In the genomic region with DNA sequence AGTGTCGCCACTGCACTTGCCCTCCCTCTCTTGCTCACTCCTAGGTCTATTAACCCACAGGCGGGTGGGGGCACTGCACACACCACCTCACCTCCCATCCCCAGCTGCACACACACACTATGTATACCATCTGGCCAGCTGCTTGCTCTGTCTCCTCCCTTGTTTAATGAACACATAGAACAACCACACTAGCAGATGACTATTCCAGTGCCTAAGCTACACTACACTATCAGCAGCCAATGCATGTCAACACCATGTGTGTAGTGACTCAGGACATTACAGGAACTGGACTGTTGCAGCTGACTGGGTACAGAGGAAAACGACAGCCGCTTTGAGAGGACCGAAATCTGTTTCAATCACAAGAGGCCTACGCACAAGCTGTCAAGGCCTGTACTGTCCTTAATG, we compare ENCODE assay signal across 10 mouse cellular contexts. TPM values are rescaled to one million over a fixed set of nuclear protein-coding genes. Genes with fewer than 3 reads are reported as not detected.
DNase-seq lines count a peak whose midpoint lies in the region; ATAC-seq and TF ChIP-seq lines count a peak whose summit lies in the region.
"Had no signal": no experiment of that assay in that cellular context is flagged by ENCODE, and none has a peak within 500 bp of the region (broad histone marks: within the 10 kb centered on the region; RNA-seq: fewer than 3 reads in every experiment).

No protein-coding gene starts in this region.

- WGBS in forebrain, embryonic 13.5 days = 92% methylated on average over 6 of the region's 6 CpGs
- WGBS in forebrain, embryonic 14.5 days = 93% methylated on average over 6 of the region's 6 CpGs
- WGBS in liver, postnatal 0 days (ENCODE audit: insufficient replicate concordance) = 90% methylated on average over 6 of the region's 6 CpGs

- H3K4me2 ChIP-seq in forebrain, embryonic 13.5 days = no peak overlapping the region
- H3K4me2 ChIP-seq in forebrain, embryonic 14.5 days (ENCODE audit: low read length) = no peak overlapping the region
- no peak overlapping the region for H3K4me2 ChIP-seq in liver, postnatal 0 days (ENCODE audit: low read depth, low read length)
- H3K4me2 ChIP-seq: midbrain, embryonic 13.5 days had no signal

- H3K36me3 ChIP-seq in forebrain, embryonic 13.5 days (ENCODE audit: poor library complexity, severe bottlenecking) = peaks cover 55% of the 10 kb centered on the region
- peaks cover 40% of the 10 kb centered on the region for H3K36me3 ChIP-seq in forebrain, embryonic 14.5 days (ENCODE audit: control insufficient read depth, insufficient read depth, low read length)
- peaks cover 48% of the 10 kb centered on the region for H3K36me3 ChIP-seq in liver, postnatal 0 days (replicated peaks; ENCODE audit: insufficient read depth, low read length)

- no peaks in the 10 kb centered on the region for H3K4me1 ChIP-seq in forebrain, embryonic 13.5 days
- no peaks in the 10 kb centered on the region for H3K4me1 ChIP-seq in forebrain, embryonic 14.5 days (ENCODE audit: control insufficient read depth, insufficient read depth, low read length)
- no peaks in the 10 kb centered on the region for H3K4me1 ChIP-seq in liver, postnatal 0 days (ENCODE audit: insufficient read depth)
- H3K4me1 ChIP-seq: midbrain, embryonic 13.5 days had no signal

- TF ChIP-seq CTCF in left cerebral cortex, adult 2 months (IDR thresholded peaks at IDR 0.05) = no peak
- TF ChIP-seq CTCF in liver, postnatal 0 days (IDR thresholded peaks at IDR 0.05; ENCODE audit: low read depth) = no peak

- DNase-seq in forebrain, embryonic 14.5 days (ENCODE audit: low spot score) = no peak
- peak; percentile 30 to 40 for DNase-seq in left cerebral cortex, postnatal 14 days (ENCODE audit: low spot score in 2 of 2)
- DNase-seq in left cerebral cortex, adult 2 months (ENCODE audit: extremely low spot score in 1 of 2, low spot score in 2 of 2) = no peak
- DNase-seq in MN1 (ENCODE audit: low spot score) = peak; percentile 16
- DNase-seq in liver, postnatal 0 days = no peak
- no peak for DNase-seq in spleen, postnatal 10 days (ENCODE audit: low spot score in 2 of 2)
- no peak for DNase-seq in heart, postnatal 10 days
- DNase-seq: kidney, adult 18-20 months had no signal

- 0 out of 2 replicates have a peak, but pooled peaks have one; percentile 45 for ATAC-seq in forebrain, embryonic 13.5 days
- ATAC-seq in forebrain, embryonic 14.5 days = no peak
- peak; percentile 46 for ATAC-seq in liver, postnatal 0 days
- ATAC-seq: midbrain, embryonic 13.5 days had no signal

- intact Hi-C loops in left cerebral cortex, postnatal 14 days (cut with DNase I) = no loop called here
- intact Hi-C loops in left cerebral cortex, adult 2 months (cut with DNase I) = no loop called here
- intact Hi-C loops in heart, postnatal 10 days (cut with DNase I) = no loop called here

- H3K9ac ChIP-seq in forebrain, embryonic 13.5 days = no peak overlapping the region
- H3K9ac ChIP-seq in forebrain, embryonic 14.5 days (ENCODE audit: low read length) = no peak overlapping the region
- no peak overlapping the region for H3K9ac ChIP-seq in liver, postnatal 0 days (replicated peaks)
- H3K9ac ChIP-seq: midbrain, embryonic 13.5 days had no signal

- no peaks in the 10 kb centered on the region for H3K9me3 ChIP-seq in forebrain, embryonic 13.5 days (replicated peaks)
- H3K9me3 ChIP-seq in forebrain, embryonic 14.5 days (replicated peaks; ENCODE audit: control insufficient read depth, low read length) = no peaks in the 10 kb centered on the region
- H3K9me3 ChIP-seq in liver, postnatal 0 days (ENCODE audit: low read length) = no peaks in the 10 kb centered on the region
- H3K9me3 ChIP-seq: midbrain, embryonic 13.5 days had no signal

- TF ChIP-seq EP300 in liver, postnatal 0 days (IDR thresholded peaks at IDR 0.05; ENCODE audit: low read depth) = no peak

- 0 out of 2 replicates have a peak overlapping the region, but pooled peaks have one; percentile 8 for H3K27ac ChIP-seq in forebrain, embryonic 13.5 days
- H3K27ac ChIP-seq in forebrain, embryonic 14.5 days (ENCODE audit: low read depth, low read length) = no peak overlapping the region
- H3K27ac ChIP-seq in left cerebral cortex, adult 2 months = no peak overlapping the region
- H3K27ac ChIP-seq in liver, postnatal 0 days (ENCODE audit: low read depth) = no peak overlapping the region
- H3K27ac ChIP-seq: midbrain, embryonic 13.5 days had no signal

- no peak overlapping the region for H3K4me3 ChIP-seq in forebrain, embryonic 13.5 days
- no peak overlapping the region for H3K4me3 ChIP-seq in forebrain, embryonic 14.5 days (ENCODE audit: low read depth, low read length)
- no peak overlapping the region for H3K4me3 ChIP-seq in left cerebral cortex, adult 2 months
- no peak overlapping the region for H3K4me3 ChIP-seq in liver, postnatal 0 days (ENCODE audit: low read depth, low read length)
- H3K4me3 ChIP-seq: midbrain, embryonic 13.5 days had no signal

- no peaks in the 10 kb centered on the region for H3K27me3 ChIP-seq in forebrain, embryonic 13.5 days
- no peaks in the 10 kb centered on the region for H3K27me3 ChIP-seq in forebrain, embryonic 14.5 days (replicated peaks; ENCODE audit: control insufficient read depth, insufficient read depth, low read length)
- no peaks in the 10 kb centered on the region for H3K27me3 ChIP-seq in liver, postnatal 0 days (ENCODE audit: insufficient read depth, low read length)
- H3K27me3 ChIP-seq: midbrain, embryonic 13.5 days had no signal

RNA-seq across cellular contexts. Expression of a gene that starts 51.9 kb away (rescaled TPM):
- 70.1 and 80.3 TPM in 2 replicates for polyA plus RNA-seq in forebrain, embryonic 13.5 days (2015; fragmentation: Nextera tagmentation; extraction: Ambion mirVana)
- polyA plus RNA-seq in forebrain, embryonic 14.5 days (2014; fragmentation: Nextera tagmentation; extraction: Ambion mirVana) = 50.1 and 55.7 TPM in 2 replicates
- total RNA-seq in left cerebral cortex, postnatal 14 days (2021) = 10 to 100 TPM; 41.5 to 42.5 TPM
- total RNA-seq in left cerebral cortex, adult 2 months (2021) = 10 to 100 TPM; 50.7 to 54.5 TPM
- 32.5 and 35.6 TPM in 2 replicates for polyA plus RNA-seq in liver, postnatal 0 days (2015; fragmentation: Nextera tagmentation; extraction: Ambion mirVana)
- 10 to 100 TPM; 59.1 to 59.6 TPM for total RNA-seq in heart, postnatal 10 days (2021)

Comparison
In these comparisons a context has a peak if more than half of its experiments do, and no peak if none do; other contexts are left out.
1. DNase-seq: peak in left cerebral cortex, postnatal 14 days (2 of 2) and MN1 (single experiment); none in forebrain, embryonic 14.5 days (single experiment), left cerebral cortex, adult 2 months (0 of 2), liver, postnatal 0 days (single experiment), spleen, postnatal 10 days (0 of 2) and heart, postnatal 10 days (0 of 2).